Mouse (Mus musculus): Measurements from ENCODE around the gene Slc12a8.

- no peak for TF ChIP-seq EP300 (IDR thresholded peaks at IDR 0.05; ENCODE audit: insufficient read depth, low read depth, low read length)
- TF ChIP-seq CTCF (IDR thresholded peaks at IDR 0.05; ENCODE audit: low read depth, low read length) = no peak
These were observed 188.1 kb downstream of the Slc12a8 start for GRCm38 (mm10) chr16:33705258-33705657.

Measured in ES-Bruce4 (cell line).